Mouse (Mus musculus): ENCODE results near the gene Armh3. TPM values are rescaled to one million over a fixed set of nuclear protein-coding genes. Genes with fewer than 3 reads are reported as not detected.
A peak's percentile ranks its signal among the peaks of the same experiment; 100 is the strongest.

Gene Armh3
- total and polyA plus RNA-seq, 3 experiments, result 1.1 to 4.9 (median 1.9) TPM

DNA sequence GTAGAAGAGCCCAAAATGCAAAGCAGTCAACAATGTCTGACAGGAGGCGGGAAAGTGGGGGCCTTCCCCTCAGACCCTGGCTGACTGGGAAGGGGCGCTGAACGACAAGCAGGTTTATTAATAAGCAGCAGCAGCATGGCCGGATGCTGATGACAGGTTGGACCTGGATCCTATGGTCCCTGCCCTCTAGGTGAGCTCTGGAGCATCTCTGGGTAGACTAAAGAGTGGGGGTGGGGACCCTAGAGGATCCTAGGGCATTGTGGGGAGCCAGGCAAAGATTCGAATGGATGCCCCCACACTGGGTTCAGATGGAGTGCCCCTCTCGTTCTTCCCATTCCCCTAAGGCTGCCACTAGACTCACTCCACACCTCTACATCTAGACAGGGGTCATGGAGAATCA, 205.9 kb downstream of the Armh3 start:
- Histone ChIP-seq H3K27ac (ENCODE audit: insufficient read depth, low read depth) (no peak overlapping the region), H3K27me3 (replicated peaks) (no peaks in the 10 kb centered on the region), H3K9ac (ENCODE audit: insufficient read depth, low read depth) (no peak overlapping the region), H3K79me2 (replicated peaks; ENCODE audit: control insufficient read depth, extremely low read depth, insufficient read depth, poor library complexity, severe bottlenecking) (no peaks in the 10 kb centered on the region), H3K36me3 (replicated peaks in 1 of 2; ENCODE audit: control insufficient read depth in 1 of 2, insufficient read depth in 1 of 2, low read length in 1 of 2) (no peaks in the 10 kb centered on the region), H3K4me3 (replicated peaks in 1 of 3; ENCODE audit: low read depth in 2 of 3, low read length in 2 of 3, poor library complexity in 1 of 3) (no peak overlapping the region), H3K9me3 (replicated peaks; ENCODE audit: low read length) (no peaks in the 10 kb centered on the region), H3K4me2 (ENCODE audit: insufficient read depth, low read depth, poor library complexity, severe bottlenecking) (no peak overlapping the region), H3K4me1 (ENCODE audit: control insufficient read depth in 1 of 2, insufficient read depth in 2 of 2) (peaks cover 4 to 37% of the 10 kb centered on the region in 2 experiments; a peak in 3 of 4 replicates)
- DNase-seq (ENCODE audit: extremely low read depth), result no peak
- TF ChIP-seq GABPA (IDR thresholded peaks at IDR 0.05; ENCODE audit: insufficient replicate concordance, low read depth, low read length) (no peak), RCOR1 (conservative IDR thresholded peaks at IDR 0.05; ENCODE audit: low read depth, low read length) (no peak), IRF4 (IDR thresholded peaks at IDR 0.05; ENCODE audit: low read depth, low read length) (no peak), MEF2A (IDR thresholded peaks at IDR 0.05; ENCODE audit: borderline replicate concordance, low read depth, low read length) (no peak), KAT2A (IDR thresholded peaks at IDR 0.05; ENCODE audit: insufficient replicate concordance, low read length) (no peak), BHLHE40 (IDR thresholded peaks at IDR 0.05; ENCODE audit: low read depth, low read length) (no peak), POLR2AphosphoS2 (IDR thresholded peaks at IDR 0.05; ENCODE audit: low read depth, low read length) (no peak), EP300 (IDR thresholded peaks at IDR 0.05; ENCODE audit: low read length) (no peak), NELFE (IDR thresholded peaks at IDR 0.05; ENCODE audit: low read depth, low read length) (no peak), CHD2 (IDR thresholded peaks at IDR 0.05; ENCODE audit: low read length) (no peak), SMC3 (IDR thresholded peaks at IDR 0.05; ENCODE audit: low read depth, low read length) (no peak), MYC (IDR thresholded peaks at IDR 0.05; ENCODE audit: low read depth, low read length) (no peak), ZNF384 (IDR thresholded peaks at IDR 0.05; ENCODE audit: low read depth, low read length) (no peak), TCF12 (IDR thresholded peaks at IDR 0.05; ENCODE audit: low read depth, low read length) (no peak), USF2 (conservative IDR thresholded peaks at IDR 0.05; ENCODE audit: low read depth, low read length) (no peak)
- dilution Hi-C loops (cut with MboI; ENCODE audit: extremely low pct_ligation_motif_present, extremely low pct_unique_long_range_greater_than_20kb, low sequenced_read_pairs), result no loop called here
- in situ Hi-C loops (cut with MboI; ENCODE audit: low pct_ligation_motif_present, low pct_unique_long_range_greater_than_20kb, low sequenced_read_pairs), result no loop called here

- Histone ChIP-seq H3K27ac (ENCODE audit: insufficient read depth, low read depth) (peak overlapping the region; percentile 63), H3K4me1 (ENCODE audit: control insufficient read depth in 1 of 2, insufficient read depth in 2 of 2) (peaks cover 12 to 53% of the 10 kb centered on the region in 2 experiments; a peak in 3 of 4 replicates), H3K4me3 (replicated peaks in 1 of 3; ENCODE audit: low read depth in 2 of 3, low read length in 2 of 3, poor library complexity in 1 of 3) (peak overlapping the region in 1 of 3 experiments; percentile 23), H3K27me3 (replicated peaks) (no peaks in the 10 kb centered on the region), H3K9ac (ENCODE audit: insufficient read depth, low read depth) (peak overlapping the region; percentile 44), H3K4me2 (ENCODE audit: insufficient read depth, low read depth, poor library complexity, severe bottlenecking) (peak overlapping the region; percentile 72), H3K9me3 (replicated peaks; ENCODE audit: low read length) (no peaks in the 10 kb centered on the region), H3K36me3 (replicated peaks in 1 of 2; ENCODE audit: control insufficient read depth in 1 of 2, insufficient read depth in 1 of 2, low read length in 1 of 2) (no peaks in the 10 kb centered on the region), H3K79me2 (replicated peaks; ENCODE audit: control insufficient read depth, extremely low read depth, insufficient read depth, poor library complexity, severe bottlenecking) (no peaks in the 10 kb centered on the region)
- TF ChIP-seq POLR2A (IDR thresholded peaks at IDR 0.05; ENCODE audit: low read depth, low read length), result peak; percentile 62
- TF ChIP-seq SIN3A (IDR thresholded peaks at IDR 0.05; ENCODE audit: low read length), result no peak
- no peak for TF ChIP-seq ZKSCAN1 (IDR thresholded peaks at IDR 0.05; ENCODE audit: borderline replicate concordance, low read depth, low read length)
- TF ChIP-seq NELFE (IDR thresholded peaks at IDR 0.05; ENCODE audit: low read depth, low read length), result peak; percentile 51; the same call in 1 of the 2 replicates
- TF ChIP-seq EP300 (IDR thresholded peaks at IDR 0.05; ENCODE audit: low read length), result no peak; the same call in 1 of the 2 replicates
- TF ChIP-seq JUND (conservative IDR thresholded peaks at IDR 0.05; ENCODE audit: low read depth, low read length), result peak; percentile 50; the same call in 1 of the 2 replicates
- TF ChIP-seq ETS1 (conservative IDR thresholded peaks at IDR 0.05; ENCODE audit: low read depth, low read length), result peak; percentile 31; the same call in 1 of the 2 replicates
- TF ChIP-seq NRF1 (IDR thresholded peaks at IDR 0.05; ENCODE audit: low read depth, low read length), result no peak
- TF ChIP-seq ELF1 (IDR thresholded peaks at IDR 0.05; ENCODE audit: low read depth, low read length), result peak; percentile 85
- TF ChIP-seq MAFK (IDR thresholded peaks at IDR 0.05; ENCODE audit: insufficient replicate concordance, low read length), result peak; percentile 77
- peak; percentile 44; the same call in 1 of the 2 replicates for TF ChIP-seq TCF12 (IDR thresholded peaks at IDR 0.05; ENCODE audit: low read depth, low read length)
- 0 out of 2 replicates have a peak, but pooled peaks have one; percentile 22 for TF ChIP-seq JUN (IDR thresholded peaks at IDR 0.05; ENCODE audit: insufficient read depth, low read depth, low read length)
- 0 out of 2 replicates have a peak, but pooled peaks have one; percentile 45 for TF ChIP-seq ZNF384 (IDR thresholded peaks at IDR 0.05; ENCODE audit: low read depth, low read length)
- 0 out of 2 replicates have a peak, but pooled peaks have one; percentile 48 for TF ChIP-seq TBP (conservative IDR thresholded peaks at IDR 0.05; ENCODE audit: low read depth, low read length)
- in situ Hi-C loops (cut with MboI; ENCODE audit: low pct_ligation_motif_present, low pct_unique_long_range_greater_than_20kb, low sequenced_read_pairs) (no loop called here), dilution Hi-C loops (cut with MboI; ENCODE audit: extremely low pct_ligation_motif_present, extremely low pct_unique_long_range_greater_than_20kb, low sequenced_read_pairs) (no loop called here)
- peak; percentile 87 for DNase-seq (ENCODE audit: extremely low read depth)
These were observed 208.1 kb downstream of the Armh3 start for GRCm38 (mm10) chr19:45789888-45790874.

Measured in CH12.LX (cell line).